ENCODE assay signal across 8 mouse cellular contexts in genomic region chr1:57775496-57775790, GRCm38 (mm10). TPM values are rescaled to one million over a fixed set of nuclear protein-coding genes. Genes with fewer than 3 reads are reported as not detected.
DNase-seq lines count a peak whose midpoint lies in the region; ATAC-seq lines count a peak whose summit lies in the region.

No protein-coding gene starts in this region.

- H3K9me3 ChIP-seq in erythroblast, embryonic 14.5 days (ENCODE audit: control insufficient read depth, low read length): no peaks in the 10 kb centered on the region; the same call in 1 of the 2 replicates
- no peaks in the 10 kb centered on the region for H3K9me3 ChIP-seq in intestine, embryonic 14.5 days (ENCODE audit: control insufficient read depth, low read length)
- no peaks in the 10 kb centered on the region for H3K9me3 ChIP-seq in midbrain, embryonic 11.5 days (ENCODE audit: control insufficient read depth, low read length)

- DNase-seq in thymus, postnatal 0 days (ENCODE audit: low spot score): peak; percentile 5
- DNase-seq in thymus, postnatal 4 days: no peak
- peak; percentile 81 for DNase-seq in intestine, embryonic 14.5 days (ENCODE audit: low spot score)
- no peak for DNase-seq in midbrain, embryonic 11.5 days (ENCODE audit: low spot score, missing footprints)
- no peak for DNase-seq in right cerebral cortex, postnatal 25 days
- DNase-seq in cerebellum, adult 11 months: no peak

- peaks cover 41% of the 10 kb centered on the region for H3K27me3 ChIP-seq in erythroblast, embryonic 14.5 days (ENCODE audit: control insufficient read depth)
- H3K27me3 ChIP-seq in intestine, embryonic 14.5 days (replicated peaks; ENCODE audit: control insufficient read depth, insufficient read depth, low read length): no peaks in the 10 kb centered on the region
- no peaks in the 10 kb centered on the region for H3K27me3 ChIP-seq in midbrain, embryonic 11.5 days (ENCODE audit: control insufficient read depth, insufficient read depth, low read length)

- ATAC-seq in erythroblast, adult 5-6 weeks (replicated peaks; ENCODE audit: low FRiP score, poor library complexity, severe bottlenecking): no peak
- peak; percentile 14 for ATAC-seq in intestine, embryonic 14.5 days (replicated peaks; ENCODE audit: low FRiP score, low TSS enrichment, low read depth)
- ATAC-seq in midbrain, embryonic 11.5 days (ENCODE audit: low FRiP score): no peak; the same call in 1 of the 2 replicates

- no peaks in the 10 kb centered on the region for H3K4me1 ChIP-seq in erythroblast, embryonic 14.5 days (ENCODE audit: control insufficient read depth)
- 0 out of 2 replicates have a peak, but pooled peaks cover 5% of the 10 kb centered on the region for H3K4me1 ChIP-seq in intestine, embryonic 14.5 days (replicated peaks; ENCODE audit: control insufficient read depth, insufficient read depth, low read length)
- peaks cover 3% of the 10 kb centered on the region; the same call in 1 of the 2 replicates for H3K4me1 ChIP-seq in midbrain, embryonic 11.5 days (ENCODE audit: control insufficient read depth, insufficient read depth, low read length)

- peak overlapping the region; percentile 99 for H3K27ac ChIP-seq in intestine, embryonic 14.5 days (ENCODE audit: low read depth)
- peak overlapping the region; percentile 76 for H3K27ac ChIP-seq in midbrain, embryonic 11.5 days (ENCODE audit: low read depth, low read length)

- H3K9ac ChIP-seq in intestine, embryonic 14.5 days (ENCODE audit: low read length): peak overlapping the region; percentile 86
- peak overlapping the region; percentile 91 for H3K9ac ChIP-seq in midbrain, embryonic 11.5 days (ENCODE audit: low read length)

- WGBS in intestine, embryonic 14.5 days: 0% methylated on average over 14 of the region's 14 CpGs
- WGBS in midbrain, embryonic 11.5 days: under 1% methylated on average over 14 of the region's 14 CpGs

- H3K4me3 ChIP-seq in erythroblast, embryonic 14.5 days (replicated peaks): peak overlapping the region; percentile 53
- H3K4me3 ChIP-seq in intestine, embryonic 14.5 days (ENCODE audit: low read depth, low read length): peak overlapping the region; percentile 70
- peak overlapping the region; percentile 77 for H3K4me3 ChIP-seq in midbrain, embryonic 11.5 days (ENCODE audit: low read depth, low read length)

- peak overlapping the region; percentile 66 for H3K4me2 ChIP-seq in intestine, embryonic 14.5 days (ENCODE audit: low read length)
- peak overlapping the region; percentile 85 for H3K4me2 ChIP-seq in midbrain, embryonic 11.5 days

- H3K36me3 ChIP-seq in erythroblast, embryonic 14.5 days (ENCODE audit: control insufficient read depth): no peaks in the 10 kb centered on the region
- H3K36me3 ChIP-seq in intestine, embryonic 14.5 days (ENCODE audit: control insufficient read depth, insufficient read depth, low read length): no peaks in the 10 kb centered on the region
- H3K36me3 ChIP-seq in midbrain, embryonic 11.5 days (ENCODE audit: control insufficient read depth, insufficient read depth, low read length): no peaks in the 10 kb centered on the region

RNA-seq across cellular contexts. Expression of gene Spats2l, which starts 1.5 kb away (rescaled TPM):
- not detected in 2 replicates for polyA plus RNA-seq in erythroblast, embryonic 14.5 days (2012)
- total RNA-seq in erythroblast, adult 5-6 weeks (2015; ENCODE audit: low replicate concordance): 0.19 TPM in 1 of 2 replicates, not detected in the other
- total RNA-seq in erythroblast, adult 5-6 weeks (2017; ENCODE audit: low replicate concordance): not detected in 2 replicates
- 36.3 and 41.2 TPM in 2 replicates for polyA plus RNA-seq in thymus, postnatal 0 days (2015; fragmentation: Nextera tagmentation; extraction: Ambion mirVana)
- 77.3 and 82.5 TPM in 2 replicates for polyA plus RNA-seq in intestine, embryonic 14.5 days (2014; fragmentation: Nextera tagmentation; extraction: Ambion mirVana)
- polyA plus RNA-seq in midbrain, embryonic 11.5 days (2014; fragmentation: Nextera tagmentation; extraction: Ambion mirVana): 31.9 and 33.7 TPM in 2 replicates

Comparison
In these comparisons a context has a peak if more than half of its experiments do, and no peak if none do; other contexts are left out.
1. DNase-seq: peak in thymus, postnatal 0 days (single experiment) and intestine, embryonic 14.5 days (single experiment); none in thymus, postnatal 4 days (single experiment), midbrain, embryonic 11.5 days (single experiment), right cerebral cortex, postnatal 25 days (single experiment) and cerebellum, adult 11 months (single experiment).
2. RNA of gene Spats2l, which starts 1.5 kb away (polyA plus RNA-seq): 77.3 to 82.5 TPM in intestine, embryonic 14.5 days, 36.3 to 41.2 TPM in thymus, postnatal 0 days and 31.9 to 33.7 TPM in midbrain, embryonic 11.5 days; not detected in erythroblast, embryonic 14.5 days; every median in the first group is over 10 times any median in the second.
3. Peak in every context shown above with its lines, with median percentiles within 50 percentile points of each other: H3K4me3 ChIP-seq.